Mouse (Mus musculus) small intestine, adult 2 months (tissue): ENCODE data around the gene Plbd2. TPM values are rescaled to one million over a fixed set of nuclear protein-coding genes. Genes with fewer than 3 reads are reported as not detected.

Source experiments
- H3K27ac ChIP-seq: fragments of 200-500 bp; 2 replicates; pipeline ENCODE4 v1.5.1; 2012; ENCODE audit warnings: low read depth, low read length, control low read depth, inconsistent platforms; ENCODE audit not compliant: insufficient read depth
- H3K27me3 ChIP-seq: fragments of 200-500 bp; 2 replicates; pipeline ENCODE4 v1.6.1; 2012; ENCODE audit warnings: mild to moderate bottlenecking, moderate library complexity, low read length, inconsistent platforms; ENCODE audit not compliant: control insufficient read depth, insufficient read depth
- H3K36me3 ChIP-seq: fragments of 200-500 bp; 2 replicates; pipeline ENCODE4 v1.6.1; 2012; ENCODE audit warnings: mild to moderate bottlenecking, low read length, control low read depth, inconsistent platforms; ENCODE audit not compliant: control insufficient read depth, insufficient read depth
- H3K4me1 ChIP-seq: fragments of 200-500 bp; 2 replicates; pipeline ENCODE4 v1.6.1; 2012; ENCODE audit warnings: low read length, inconsistent platforms, mixed read lengths; ENCODE audit not compliant: control insufficient read depth, insufficient read depth, insufficient read length
- H3K4me3 ChIP-seq: fragments of 200-500 bp; 2 replicates; pipeline ENCODE4 v1.5.1; 2012; ENCODE audit warnings: low read depth, mild to moderate bottlenecking, control low read depth, inconsistent platforms, low read length, moderate library complexity
- CTCF ChIP-seq: fragments of 200-500 bp; IDR thresholded peaks from 2 replicates; pipeline ENCODE4 v1.5.1; 2012; ENCODE audit warnings: low read depth, mild to moderate bottlenecking, control low read depth, inconsistent platforms, low read length, moderate library complexity, mixed read lengths; ENCODE audit not compliant: insufficient replicate concordance, insufficient read length; ENCODE audit errors: extremely low read depth
- POLR2A ChIP-seq: fragments of 200-500 bp; IDR thresholded peaks from 2 replicates; pipeline ENCODE4 v1.6.1; 2012; ENCODE audit warnings: low read depth, mild to moderate bottlenecking, control low read depth, inconsistent platforms, low read length, moderate library complexity
- WGBS: fragments of 180-500 bp; shearing (Covaris S2); methylation state at CpG from one replicate; pipeline ENCODE4 v1.1.7; 2018; 5-methylcytosine and 5-hydroxymethylcytosine counted together
- polyA plus RNA-seq: library from polyadenylated mRNA; depleted of rRNA; stranded (reverse); fragments of >200 nt; gene quantifications from 2 replicates; pipeline ENCODE4 v1.2.3, GENCODE M21; 2012

Gene Plbd2
- polyA plus RNA-seq, 1 experiment: 24.3 TPM

DNA sequence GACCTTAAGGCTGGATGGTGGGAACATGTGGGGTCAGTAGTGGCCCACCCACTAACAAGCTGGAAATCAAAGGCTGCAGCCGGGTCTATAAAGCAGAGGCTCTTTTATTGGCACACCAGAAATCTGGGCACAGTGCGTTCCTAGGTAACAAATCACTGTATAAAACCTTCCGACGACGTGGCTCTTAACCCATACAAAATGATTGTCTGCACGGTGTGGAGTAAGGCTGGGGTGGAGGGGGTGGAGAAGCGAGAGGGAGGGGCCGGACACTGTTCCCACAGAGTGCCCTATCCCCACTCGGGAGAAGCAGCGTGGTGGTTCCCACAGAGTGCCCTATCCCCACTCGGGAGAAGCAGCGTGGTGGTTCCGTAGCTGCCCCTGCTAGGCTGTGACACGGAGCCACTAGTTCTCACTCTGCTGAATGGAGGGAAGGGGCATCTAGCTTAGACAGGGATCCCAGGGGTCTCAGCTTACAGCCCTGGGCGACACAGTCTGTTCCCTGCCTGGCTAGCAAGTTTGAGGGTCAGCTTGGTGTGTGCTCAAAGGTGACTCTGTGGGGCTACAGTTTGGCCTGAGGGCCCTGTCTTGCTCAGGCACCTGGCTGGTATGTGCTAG is 30.8 kb upstream of the Plbd2 start:
- Histone ChIP-seq H3K4me1 (no peaks in the 10 kb centered on the region), H3K4me3 (no peak overlapping the region), H3K27ac (no peak overlapping the region), H3K36me3 (peaks cover 38% of the 10 kb centered on the region), H3K27me3 (no peaks in the 10 kb centered on the region)
- WGBS: 75% methylated on average over 15 of the region's 15 CpGs
- TF ChIP-seq POLR2A (no peak), CTCF (no peak)

DNA sequence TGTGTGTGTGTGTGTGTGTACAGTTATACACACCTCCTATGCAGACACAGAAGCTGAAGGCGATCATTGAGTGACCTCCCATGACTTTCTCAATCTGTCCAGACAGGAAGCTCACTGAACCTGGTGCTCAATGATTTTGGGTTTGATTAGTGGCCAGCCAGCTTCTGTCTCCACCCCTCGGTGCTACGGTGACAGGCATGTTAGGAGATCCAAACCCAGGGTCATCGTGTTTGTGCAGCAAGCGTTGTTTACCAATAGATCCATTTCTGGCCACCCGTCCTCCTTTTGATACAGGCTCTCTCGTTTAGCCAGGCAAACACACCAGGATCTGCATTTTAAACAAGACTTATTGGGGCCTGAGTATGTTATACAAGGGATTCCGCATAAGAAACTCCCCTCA is 28.2 kb upstream of the Plbd2 start:
- Histone ChIP-seq H3K36me3 (peaks cover 17% of the 10 kb centered on the region), H3K4me1 (no peaks in the 10 kb centered on the region), H3K27me3 (no peaks in the 10 kb centered on the region), H3K4me3 (no peak overlapping the region), H3K27ac (no peak overlapping the region)
- TF ChIP-seq POLR2A (no peak), CTCF (no peak)
- 78% methylated on average over 8 of the region's 8 CpGs for WGBS

DNA sequence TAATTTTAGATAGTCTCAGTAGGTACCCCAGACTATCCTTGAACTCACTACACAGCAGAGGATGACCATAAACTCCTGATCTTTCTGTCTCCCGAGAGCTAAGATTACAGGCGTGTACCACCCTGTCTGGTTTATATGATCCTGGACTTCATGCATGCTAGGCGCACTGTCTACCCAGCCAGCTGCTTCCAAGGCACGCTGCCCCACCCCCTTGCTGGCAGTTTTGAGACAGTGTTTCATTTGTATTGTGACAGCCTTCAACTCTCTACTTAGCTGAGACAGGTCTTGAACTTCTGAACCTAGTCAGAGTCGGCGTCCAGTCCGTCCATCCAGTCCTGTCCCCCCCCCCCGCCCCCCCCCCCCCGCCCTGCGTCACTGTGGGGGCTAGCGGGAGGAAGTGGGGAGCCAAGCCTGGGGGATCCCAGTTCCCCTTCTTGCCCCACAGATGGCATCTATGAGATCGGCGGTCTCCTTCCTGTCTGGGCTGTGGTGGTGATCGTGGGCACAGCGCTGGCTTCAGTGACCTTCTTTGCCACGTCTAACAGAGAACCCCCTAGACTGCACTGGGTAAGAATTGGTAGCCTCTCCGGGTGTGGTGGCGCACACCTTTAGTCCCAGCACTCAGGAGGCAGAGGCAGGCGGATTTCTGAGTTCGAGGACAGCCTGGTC is 24.0 kb upstream of the Plbd2 start:
- H3K36me3 ChIP-seq: no peaks in the 10 kb centered on the region; the same call in 1 of the 2 replicates
- 78% methylated on average over 18 of the region's 20 CpGs for WGBS
- no peaks in the 10 kb centered on the region for H3K27me3 ChIP-seq
- no peak overlapping the region for H3K4me3 ChIP-seq
- no peak overlapping the region for H3K27ac ChIP-seq
- H3K4me1 ChIP-seq: no peaks in the 10 kb centered on the region; the same call in 1 of the 2 replicates
- TF ChIP-seq POLR2A: no peak
- TF ChIP-seq CTCF: no peak

DNA sequence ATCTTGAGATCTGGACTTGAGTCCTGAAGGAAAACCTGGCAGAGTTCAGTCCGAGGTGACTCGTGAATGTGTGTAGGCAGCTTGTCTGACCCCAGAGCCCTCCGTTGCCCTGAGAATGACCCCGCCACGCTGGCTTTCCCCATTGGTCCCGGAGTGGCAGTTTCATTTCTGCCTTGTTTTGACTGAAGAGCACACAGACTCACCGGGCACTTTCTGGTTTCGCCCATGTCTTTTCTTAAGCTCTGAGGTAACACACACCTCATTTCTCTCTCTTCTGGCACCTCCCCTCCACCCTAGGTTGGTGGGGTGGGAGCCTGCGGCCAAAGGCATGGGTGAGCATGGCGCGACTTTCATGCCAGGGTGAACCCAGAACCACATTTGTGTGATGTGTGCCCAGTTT is 22.9 kb upstream of the Plbd2 start:
- Histone ChIP-seq H3K27ac (peak overlapping the region; percentile 46; the same call in 1 of the 2 replicates), H3K36me3 (no peaks in the 10 kb centered on the region; the same call in 1 of the 2 replicates), H3K27me3 (no peaks in the 10 kb centered on the region), H3K4me1 (no peaks in the 10 kb centered on the region; the same call in 1 of the 2 replicates), H3K4me3 (no peak overlapping the region)
- no peak for TF ChIP-seq POLR2A
- no peak for TF ChIP-seq CTCF
- WGBS: 80% methylated on average over 11 of the region's 11 CpGs

DNA sequence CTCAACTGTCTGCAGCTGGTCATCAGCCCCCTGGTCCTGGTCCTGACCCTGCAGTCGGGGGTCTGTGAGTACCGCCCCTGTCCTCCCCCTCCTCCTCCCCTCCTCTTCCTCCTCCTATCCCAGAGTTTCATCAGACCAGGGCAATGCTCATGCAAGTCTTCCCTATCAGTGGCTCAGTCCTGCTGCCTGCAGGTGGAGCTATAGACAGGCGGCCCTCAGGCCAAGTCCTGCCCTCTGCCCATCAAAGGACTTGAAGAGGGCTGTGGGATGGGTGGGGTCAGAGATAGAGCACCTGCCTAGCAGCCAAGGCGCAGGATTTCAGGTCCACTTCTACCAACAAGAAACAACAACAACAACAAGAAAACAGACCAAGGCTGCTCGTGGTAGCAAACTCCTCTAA is 22.3 kb upstream of the Plbd2 start:
- TF ChIP-seq POLR2A (no peak), CTCF (peak; percentile 38; the same call in 1 of the 2 replicates)
- Histone ChIP-seq H3K4me1 (no peaks in the 10 kb centered on the region; the same call in 1 of the 2 replicates), H3K4me3 (no peak overlapping the region), H3K36me3 (no peaks in the 10 kb centered on the region; the same call in 1 of the 2 replicates), H3K27me3 (no peaks in the 10 kb centered on the region), H3K27ac (peak overlapping the region; percentile 29; the same call in 1 of the 2 replicates)
- WGBS: 46% methylated on average over 5 of the region's 5 CpGs

DNA sequence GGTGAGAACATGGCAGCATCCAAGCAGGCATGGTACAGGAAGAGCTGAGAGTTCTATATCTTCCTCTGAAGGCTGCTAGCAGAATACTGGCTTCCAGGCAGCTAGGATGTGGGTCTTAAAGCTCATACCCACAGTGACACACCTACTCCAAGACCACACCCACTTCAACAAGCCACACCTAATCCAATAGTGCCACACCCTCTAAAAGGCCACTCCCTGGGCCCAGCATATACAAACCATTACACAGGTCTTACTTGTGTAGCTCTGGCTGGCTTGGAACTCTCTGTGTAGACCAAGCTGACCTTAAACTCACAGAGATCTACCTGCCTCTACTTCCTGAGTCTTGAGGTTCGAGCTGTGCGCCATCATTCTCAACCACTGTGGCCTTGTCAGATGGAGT is 21.3 kb upstream of the Plbd2 start:
- Histone ChIP-seq H3K4me3 (no peak overlapping the region), H3K27ac (no peak overlapping the region), H3K27me3 (no peaks in the 10 kb centered on the region), H3K36me3 (peaks cover 1% of the 10 kb centered on the region; the same call in 1 of the 2 replicates), H3K4me1 (no peaks in the 10 kb centered on the region; the same call in 1 of the 2 replicates)
- 97% methylated on average over 2 of the region's 2 CpGs for WGBS
- TF ChIP-seq CTCF: no peak
- TF ChIP-seq POLR2A: no peak

DNA sequence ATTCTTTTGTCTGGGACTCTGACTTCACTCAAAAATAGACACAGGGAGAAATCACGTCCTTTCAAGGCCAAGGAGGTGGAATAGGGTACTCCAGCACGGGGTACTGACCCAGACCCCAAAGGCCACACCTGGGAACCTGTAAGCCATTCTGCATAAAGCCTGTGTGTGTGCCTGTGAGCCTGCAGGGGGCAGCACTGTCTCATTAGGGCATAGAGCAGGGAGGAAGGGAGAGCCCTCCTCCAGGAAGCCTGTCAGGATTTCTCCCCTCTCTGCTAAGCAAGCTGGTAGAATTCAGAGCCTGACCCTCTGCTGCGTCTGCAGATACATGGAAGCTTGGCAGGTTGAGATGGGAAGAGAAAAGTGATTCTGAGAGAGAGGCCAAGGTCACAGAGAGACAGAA is 19.2 kb upstream of the Plbd2 start:
- 86% methylated on average over 3 of the region's 3 CpGs for WGBS
- peaks cover 2% of the 10 kb centered on the region; the same call in 1 of the 2 replicates for H3K36me3 ChIP-seq

More for the DNA sequence above, 19.2 kb upstream of the Plbd2 start:
- Histone ChIP-seq H3K27ac (no peak overlapping the region), H3K4me3 (no peak overlapping the region), H3K27me3 (no peaks in the 10 kb centered on the region), H3K4me1 (peaks cover 2% of the 10 kb centered on the region; the same call in 1 of the 2 replicates)
- TF ChIP-seq POLR2A: no peak
- TF ChIP-seq CTCF: peak; percentile 51; the same call in 1 of the 2 replicates
